Mouse (Mus musculus): ENCODE data around the gene Parp2. TPM values are rescaled to one million over a fixed set of nuclear protein-coding genes. Genes with fewer than 3 reads are reported as not detected.
"Not testable (repeated sequence)": the region's sequence is repeated elsewhere in the genome, so short reads cannot be mapped to it uniquely, and the experiment has no call there.

The Parp2 gene
- 85.4 to 96.9 TPM (median 86.6 TPM) in 3 replicates for total RNA-seq (2017)

DNA sequence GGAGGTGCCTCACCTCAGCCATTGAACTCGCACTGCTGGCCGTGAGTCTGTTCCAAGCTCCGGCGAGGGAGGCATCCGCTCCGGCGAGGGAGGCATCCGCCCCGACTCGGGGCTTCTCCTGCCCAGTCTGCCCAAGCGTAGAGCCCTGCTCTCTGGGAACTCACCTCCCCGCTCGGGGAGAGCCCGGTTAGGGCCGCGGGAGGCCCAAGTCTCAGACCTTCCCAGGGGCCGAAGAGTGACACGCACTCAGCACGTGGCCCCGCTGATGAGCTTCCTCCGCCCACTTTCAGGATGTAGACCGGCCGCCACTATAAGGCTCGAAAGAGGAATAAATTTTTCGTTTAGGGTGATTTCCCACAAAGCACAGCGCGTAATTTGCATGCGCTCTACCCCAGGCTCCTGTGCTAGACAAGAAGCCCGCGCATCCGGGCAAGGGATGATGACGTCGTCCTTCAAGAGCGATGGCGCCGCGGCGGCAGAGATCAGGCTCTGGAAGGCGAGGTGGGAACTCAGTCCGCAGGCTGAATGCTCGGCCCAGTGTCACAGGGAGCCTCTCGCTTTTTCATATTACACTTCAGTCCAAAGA is at the start of gene Parp2, which contains the start of gene Ccnb1ip1:
Parp2 (plus strand) TSS at position 355 of the 586 bp plus-strand sequence.
Ccnb1ip1 (minus strand) TSS at position 246 of the 586 bp plus-strand sequence.
- peak; percentile 95 for ATAC-seq (replicated peaks; ENCODE audit: insufficient number of reproducible peaks, low FRiP score, low TSS enrichment, poor library complexity, severe bottlenecking)

DNA sequence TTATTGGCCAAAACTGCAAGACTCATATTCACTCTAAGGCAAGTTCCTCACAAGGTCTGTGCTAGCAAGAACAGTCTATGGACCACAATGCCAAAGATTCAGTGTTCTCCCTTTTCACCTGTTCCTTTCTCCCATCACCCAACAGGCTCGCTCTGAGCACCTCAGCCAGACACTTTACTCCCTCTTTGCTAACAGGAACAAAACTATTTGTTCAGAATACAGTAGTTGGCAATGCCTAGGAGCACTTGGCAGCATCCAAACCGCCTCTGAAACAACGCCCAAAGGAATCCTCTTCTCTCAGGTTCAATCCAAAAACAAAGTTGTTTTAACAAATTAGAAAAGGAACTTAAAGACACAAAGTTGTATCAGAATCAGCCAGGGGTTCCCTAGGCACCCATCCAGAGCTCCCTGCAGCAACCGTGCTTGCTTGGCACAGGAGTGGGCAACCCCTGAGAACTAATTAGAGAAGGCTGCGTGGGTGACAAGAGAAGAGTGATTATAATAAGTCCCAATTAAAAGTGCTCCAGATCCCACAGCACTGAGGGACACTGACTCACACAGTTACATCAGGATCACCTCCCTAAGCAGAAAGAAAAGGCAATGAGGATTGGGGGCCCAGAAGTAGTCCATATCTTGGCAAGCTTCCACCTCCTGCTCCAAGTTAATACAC is 49.1 kb upstream of the Parp2 start:
- ATAC-seq (replicated peaks; ENCODE audit: insufficient number of reproducible peaks, low FRiP score, low TSS enrichment, poor library complexity, severe bottlenecking): no peak

DNA sequence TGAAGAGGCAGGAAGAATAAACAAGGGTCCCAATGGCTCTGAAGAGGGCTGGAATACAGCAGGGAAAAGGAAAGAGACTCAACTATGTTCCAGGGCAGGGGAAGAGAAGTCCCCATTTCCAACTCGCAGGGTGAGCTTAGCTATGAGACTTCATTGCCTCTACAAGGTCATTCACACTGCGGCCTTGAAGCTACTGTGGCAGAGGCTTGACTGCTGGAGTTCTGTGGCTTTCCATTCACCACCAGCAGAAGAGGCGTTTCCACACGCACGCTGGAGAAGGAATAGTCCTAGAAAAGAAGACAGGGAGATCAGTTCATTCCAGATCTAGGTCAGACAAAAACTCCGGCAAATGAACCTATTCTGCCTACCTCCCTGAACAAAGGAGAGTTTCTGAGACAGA is 41.9 kb upstream of the Parp2 start:
- no peak for ATAC-seq (replicated peaks; ENCODE audit: insufficient number of reproducible peaks, low FRiP score, low TSS enrichment, poor library complexity, severe bottlenecking)

DNA sequence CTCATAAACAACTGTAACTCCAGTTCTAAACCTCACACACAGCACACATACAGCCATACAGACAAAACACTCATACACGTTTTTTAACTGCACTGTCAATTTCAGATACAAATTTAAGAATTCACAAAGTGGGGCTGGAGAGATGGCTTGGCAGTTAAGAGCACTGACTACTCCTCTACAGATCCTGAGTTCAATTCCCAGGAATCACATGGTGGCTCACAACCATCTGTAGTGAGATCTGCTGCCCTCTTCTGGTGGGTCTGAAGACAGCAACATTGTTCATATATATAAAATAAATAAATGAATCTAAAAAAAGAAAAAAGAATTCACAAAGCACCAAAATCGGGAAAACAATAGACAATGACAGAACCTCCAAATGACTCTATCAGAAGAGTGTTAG is 36.3 kb upstream of the Parp2 start:
- ATAC-seq (replicated peaks; ENCODE audit: insufficient number of reproducible peaks, low FRiP score, low TSS enrichment, poor library complexity, severe bottlenecking): no peak

DNA sequence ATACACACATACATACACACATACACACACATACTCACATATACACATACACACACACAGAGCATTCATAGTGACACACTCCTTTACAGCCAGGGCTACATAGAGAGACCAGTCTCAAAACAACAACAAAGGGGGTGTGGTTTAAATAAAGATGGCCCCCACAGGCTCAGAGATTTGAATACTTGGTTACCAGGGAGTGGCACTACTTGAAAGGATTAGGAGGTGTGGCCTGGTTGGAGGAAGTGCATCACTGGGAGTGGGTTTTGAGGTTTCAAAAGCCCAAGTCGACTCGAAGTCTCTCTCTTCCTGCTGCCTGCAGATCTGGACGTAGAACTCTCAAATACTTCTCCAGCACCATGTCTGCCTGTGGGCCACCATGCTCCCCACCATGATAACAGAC is 25.5 kb upstream of the Parp2 start:
- ATAC-seq (replicated peaks; ENCODE audit: insufficient number of reproducible peaks, low FRiP score, low TSS enrichment, poor library complexity, severe bottlenecking): no peak

DNA sequence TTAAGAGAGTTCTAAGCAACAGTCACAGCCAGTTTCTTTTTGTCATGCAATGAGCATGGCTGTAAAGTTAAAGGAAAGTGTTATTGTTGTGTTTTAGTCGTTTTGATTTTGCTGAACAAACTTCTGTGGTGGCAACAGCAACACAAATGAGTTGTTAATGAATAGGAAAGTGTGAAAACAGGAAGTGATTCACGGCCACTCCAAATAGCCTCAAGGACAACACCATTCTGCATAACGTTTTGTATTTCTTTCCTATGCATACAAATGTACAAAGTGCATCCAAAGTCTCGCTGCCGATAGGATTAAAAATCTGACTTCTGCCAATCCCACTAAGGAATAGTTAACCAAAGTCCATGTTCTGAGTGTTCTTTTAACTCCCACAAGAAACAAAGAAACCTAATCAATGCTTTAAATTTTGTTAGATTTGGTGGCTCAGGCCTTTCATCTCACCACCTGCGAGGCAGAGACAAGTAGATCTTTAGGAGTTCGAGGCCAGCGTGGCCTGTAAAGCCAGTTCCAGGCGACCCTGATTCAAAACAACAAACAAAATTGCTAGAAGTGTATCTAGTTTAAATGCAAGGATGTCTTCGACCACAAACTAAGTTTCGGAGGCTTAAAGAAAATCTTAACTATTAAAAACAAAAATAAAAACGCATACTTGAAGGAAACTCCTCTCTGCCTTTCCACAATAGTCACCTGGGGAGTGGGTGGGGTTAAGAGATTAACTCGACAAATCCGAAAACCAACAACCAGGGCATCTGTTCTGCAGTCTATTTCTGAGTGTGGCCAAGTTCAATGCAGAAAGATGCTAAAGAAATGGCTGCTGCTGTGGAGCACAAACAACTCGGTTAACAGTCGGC is 23.0 kb upstream of the Parp2 start:
- no peak for ATAC-seq (replicated peaks; ENCODE audit: insufficient number of reproducible peaks, low FRiP score, low TSS enrichment, poor library complexity, severe bottlenecking)

DNA sequence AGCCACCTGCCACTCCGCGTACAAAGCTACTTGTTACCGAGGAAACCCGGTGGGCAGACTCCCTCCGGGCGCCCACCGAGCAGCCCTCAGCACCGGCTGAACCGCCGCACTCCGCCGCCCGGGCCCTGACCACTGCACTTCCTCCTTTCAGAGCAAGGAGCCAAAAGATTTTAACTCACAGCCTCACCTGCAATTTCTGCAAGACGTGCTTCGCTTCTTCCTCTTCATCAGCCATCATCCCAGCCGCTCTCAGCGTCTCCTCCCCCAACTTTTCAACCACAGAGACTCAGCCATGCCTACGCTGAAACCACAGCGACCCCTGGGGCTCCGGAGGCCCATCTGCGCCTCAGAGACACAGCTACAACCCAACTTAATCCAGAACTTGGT is 22.4 kb upstream of the Parp2 start, which contains the start of gene Ttc5:
Ttc5 (minus strand) TSS at position 269 of the 387 bp plus-strand sequence.
- ATAC-seq (replicated peaks; ENCODE audit: insufficient number of reproducible peaks, low FRiP score, low TSS enrichment, poor library complexity, severe bottlenecking): peak; percentile 98

DNA sequence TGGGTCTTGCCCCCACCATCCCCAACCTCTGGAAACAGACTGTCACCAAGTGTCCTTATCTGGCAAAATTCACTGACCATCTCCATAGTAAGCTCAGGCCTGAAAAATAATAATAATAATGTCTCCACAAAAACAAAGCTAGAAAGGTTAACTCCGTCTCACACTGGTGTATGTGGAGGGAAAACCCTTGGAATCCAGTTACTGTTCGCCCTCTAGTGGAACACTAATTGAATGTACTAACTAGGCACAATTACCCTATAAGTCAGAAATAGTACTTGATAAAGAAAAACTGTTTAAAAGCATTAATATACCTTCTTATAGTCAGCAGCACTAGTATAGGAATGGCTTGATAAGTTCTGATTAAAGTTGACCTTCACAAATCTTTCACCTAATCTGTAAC is 19.5 kb upstream of the Parp2 start:
- ATAC-seq (replicated peaks; ENCODE audit: insufficient number of reproducible peaks, low FRiP score, low TSS enrichment, poor library complexity, severe bottlenecking): no peak

DNA sequence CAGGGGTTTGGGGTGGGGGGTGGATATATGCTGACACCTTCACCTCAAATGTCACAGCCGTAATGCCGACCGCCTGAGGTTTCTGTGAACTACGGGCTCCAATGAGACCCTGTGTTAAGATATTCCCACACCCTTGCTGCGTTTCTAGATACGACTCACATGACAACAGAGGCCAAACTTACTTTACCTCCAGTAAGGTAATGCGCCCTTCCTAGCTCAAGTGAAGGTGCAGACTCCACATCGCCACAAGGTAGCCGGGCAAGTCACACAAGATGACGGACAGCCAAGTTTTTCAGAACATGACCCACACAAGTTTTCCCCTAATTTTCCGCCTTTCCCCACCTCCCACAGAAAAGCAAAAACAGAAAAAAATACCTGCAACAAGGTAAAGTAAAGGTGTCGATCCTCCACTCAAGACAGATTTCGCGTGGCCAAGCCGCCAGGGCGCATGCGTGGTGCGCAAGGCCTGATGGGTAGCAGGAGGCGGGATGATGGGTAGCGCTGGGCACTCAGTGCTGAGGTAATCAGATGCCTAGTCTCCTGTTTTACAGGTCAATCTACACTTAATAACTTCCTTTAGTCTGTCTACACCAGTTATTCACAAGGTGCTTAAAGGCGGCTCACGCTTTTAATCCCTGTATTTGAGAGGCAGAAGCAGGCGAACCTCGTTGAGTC is 12.2 kb upstream of the Parp2 start:
- no peak for ATAC-seq (replicated peaks; ENCODE audit: insufficient number of reproducible peaks, low FRiP score, low TSS enrichment, poor library complexity, severe bottlenecking)

DNA sequence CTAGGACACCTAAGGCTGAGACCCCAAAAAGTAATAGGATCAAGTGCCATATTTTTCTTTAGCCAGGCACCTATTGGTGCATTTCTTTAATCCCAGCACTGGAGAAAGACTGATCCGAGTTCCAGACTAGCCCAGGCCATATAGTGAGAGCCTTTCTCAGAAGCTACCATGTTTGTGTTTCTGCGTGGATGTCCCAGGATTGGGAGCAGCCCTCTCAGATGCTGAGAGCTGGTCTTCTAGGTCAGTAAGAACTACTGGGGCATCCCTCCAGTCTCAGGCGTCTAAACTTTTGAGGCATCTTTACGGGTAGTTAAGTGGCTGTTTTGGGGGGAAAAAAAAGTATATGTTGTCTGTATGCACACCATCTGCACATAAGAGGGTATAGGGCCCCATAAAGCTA is 11.7 kb upstream of the Parp2 start:
- ATAC-seq (replicated peaks; ENCODE audit: insufficient number of reproducible peaks, low FRiP score, low TSS enrichment, poor library complexity, severe bottlenecking): no peak

DNA sequence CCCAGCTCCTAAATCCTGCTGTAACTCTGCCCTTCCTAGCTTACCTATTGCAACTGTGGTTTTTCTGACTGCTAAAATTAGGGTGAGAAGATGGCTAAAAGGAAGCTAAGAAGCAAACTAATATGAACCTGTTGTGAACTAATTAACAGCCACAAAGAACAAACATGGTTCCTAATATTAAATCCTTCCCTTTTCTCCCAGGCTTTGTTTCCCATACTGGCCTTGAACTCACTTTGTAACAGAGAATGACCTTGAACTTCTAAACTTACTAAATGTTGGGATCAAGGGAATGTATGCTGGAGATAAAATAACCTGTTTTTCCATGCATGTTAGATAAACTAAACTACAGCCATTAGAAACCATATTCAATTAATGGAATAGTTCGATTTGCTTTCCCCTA is 11.2 kb upstream of the Parp2 start:
- no peak for ATAC-seq (replicated peaks; ENCODE audit: insufficient number of reproducible peaks, low FRiP score, low TSS enrichment, poor library complexity, severe bottlenecking)

DNA sequence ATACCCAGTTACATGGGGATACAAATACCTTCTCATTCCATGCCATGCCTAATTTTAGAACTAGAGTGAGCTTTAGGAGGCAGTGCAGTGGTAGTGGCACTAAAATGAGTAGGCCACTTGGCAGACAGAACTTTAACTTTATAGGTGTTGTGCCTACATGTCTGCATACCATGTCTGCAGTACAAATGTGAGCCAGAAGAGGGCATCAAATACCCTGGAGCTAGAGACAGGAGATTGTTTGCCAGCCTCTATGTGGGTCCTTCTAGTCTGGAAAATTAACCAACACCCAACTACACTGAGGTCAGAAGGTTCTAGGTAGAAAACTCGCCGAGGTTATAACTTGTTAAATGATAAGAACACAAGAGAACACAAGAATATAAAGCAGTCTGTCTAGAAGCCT is 9.1 kb upstream of the Parp2 start:
- ATAC-seq (replicated peaks; ENCODE audit: insufficient number of reproducible peaks, low FRiP score, low TSS enrichment, poor library complexity, severe bottlenecking): peak; percentile 60

DNA sequence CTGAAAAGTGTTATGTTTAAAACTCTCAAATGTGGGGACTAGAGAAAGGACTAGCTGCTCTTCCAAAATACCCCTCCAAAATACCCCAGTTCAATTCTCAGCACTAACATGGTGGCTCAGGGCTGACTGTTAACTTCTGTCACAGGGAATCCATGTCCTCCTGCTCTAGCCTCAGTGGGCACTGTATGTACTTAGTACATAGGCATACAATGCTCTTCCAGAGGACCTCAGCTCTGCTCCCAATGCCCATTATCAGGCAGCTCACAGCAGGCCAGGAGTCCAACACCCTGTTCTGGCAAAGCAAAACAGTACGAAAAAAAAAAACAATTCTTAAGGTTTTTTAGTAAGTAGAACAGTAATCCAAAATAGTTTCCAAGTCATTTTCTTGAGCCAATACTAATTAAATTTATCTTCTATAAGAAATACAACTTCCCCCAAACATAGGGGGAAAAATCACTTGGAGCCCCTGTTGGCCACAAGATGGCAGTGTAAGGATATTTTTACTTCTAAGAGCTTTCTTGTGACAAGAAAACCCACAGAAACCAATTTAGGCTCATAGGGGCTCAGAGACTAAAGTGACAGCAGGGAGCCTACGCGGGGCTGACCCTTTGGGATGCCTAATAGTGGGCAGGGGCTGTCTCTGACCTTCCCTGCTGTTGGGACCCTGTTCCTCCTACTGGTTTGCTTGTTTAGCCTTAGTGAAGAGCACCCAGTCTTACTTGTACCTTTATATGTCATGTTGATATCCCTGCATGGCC is 8.0 kb upstream of the Parp2 start:
- ATAC-seq (replicated peaks; ENCODE audit: insufficient number of reproducible peaks, low FRiP score, low TSS enrichment, poor library complexity, severe bottlenecking): peak; percentile 20; the same call in 1 of the 2 replicates

DNA sequence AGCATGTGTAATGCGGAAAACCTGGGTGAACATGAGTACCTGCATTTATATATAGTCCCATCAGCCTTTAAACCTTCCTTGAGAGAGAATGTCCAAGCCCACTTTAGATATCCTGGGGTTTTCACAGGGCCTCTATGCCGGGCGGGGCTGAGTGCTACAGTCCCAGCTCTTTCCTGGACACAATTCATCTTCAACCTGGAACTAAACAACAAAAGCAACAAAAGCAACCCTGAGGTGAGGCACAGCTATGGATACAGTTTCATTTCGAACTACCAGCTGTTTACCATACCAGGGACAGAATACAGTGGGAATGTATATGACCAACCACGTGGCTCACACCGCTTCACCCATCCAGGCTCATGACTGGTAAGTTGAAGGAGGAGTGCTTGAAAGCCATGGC is 5.2 kb upstream of the Parp2 start:
- no peak for ATAC-seq (replicated peaks; ENCODE audit: insufficient number of reproducible peaks, low FRiP score, low TSS enrichment, poor library complexity, severe bottlenecking)

DNA sequence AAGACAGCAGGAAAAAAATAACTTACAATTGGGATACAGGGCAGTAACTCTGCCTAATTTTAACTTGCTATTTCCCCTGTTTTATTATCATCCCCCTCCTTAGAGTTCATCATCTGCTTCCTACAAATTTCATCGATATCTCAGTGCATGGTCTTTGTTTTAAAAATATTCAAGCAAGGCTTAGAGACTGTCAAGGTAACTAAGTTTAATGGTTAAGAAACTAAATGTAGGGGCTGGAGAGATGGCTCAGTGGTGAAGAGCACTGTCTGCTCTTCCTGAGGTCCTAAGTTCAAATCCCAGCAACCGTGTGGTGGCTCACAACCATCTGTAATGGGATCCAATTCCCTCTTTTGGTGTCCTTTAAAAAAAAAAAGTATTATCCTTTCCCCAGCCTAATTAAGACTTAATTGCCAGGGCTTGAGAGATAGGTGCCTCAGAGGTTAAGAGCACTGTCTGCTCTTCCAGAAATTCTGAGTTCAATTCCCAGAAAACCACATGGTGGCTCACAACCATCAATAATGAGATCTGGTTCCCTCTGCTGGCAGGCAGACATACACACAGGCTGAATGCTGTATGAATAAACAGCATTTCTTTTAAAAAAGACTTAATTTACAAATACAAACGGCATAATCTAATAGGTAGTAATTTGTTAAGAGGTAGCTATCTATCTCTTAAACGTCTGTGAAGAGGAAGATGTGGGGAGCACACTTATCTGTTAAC is 4.6 kb upstream of the Parp2 start:
- ATAC-seq (replicated peaks; ENCODE audit: insufficient number of reproducible peaks, low FRiP score, low TSS enrichment, poor library complexity, severe bottlenecking): no peak

DNA sequence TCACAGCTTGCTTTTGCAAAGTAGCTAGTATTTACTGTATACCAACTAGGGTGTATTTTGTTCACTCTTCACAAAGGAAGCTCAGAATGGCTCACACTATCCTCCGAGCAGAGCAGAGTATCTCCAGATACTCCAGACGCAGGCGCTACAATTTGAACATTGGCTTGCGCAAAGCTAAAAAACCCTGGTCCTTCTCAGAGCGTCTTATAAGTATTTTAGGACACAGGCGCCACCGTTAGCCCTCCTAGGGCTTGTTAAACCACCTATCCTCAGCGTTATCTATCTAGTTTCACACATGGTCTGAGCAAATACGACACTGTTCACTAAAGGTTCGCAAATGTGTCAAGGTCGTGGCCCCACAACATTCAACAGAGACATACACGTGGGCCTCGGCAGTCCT is 3.0 kb upstream of the Parp2 start:
- no peak for ATAC-seq (replicated peaks; ENCODE audit: insufficient number of reproducible peaks, low FRiP score, low TSS enrichment, poor library complexity, severe bottlenecking)

DNA sequence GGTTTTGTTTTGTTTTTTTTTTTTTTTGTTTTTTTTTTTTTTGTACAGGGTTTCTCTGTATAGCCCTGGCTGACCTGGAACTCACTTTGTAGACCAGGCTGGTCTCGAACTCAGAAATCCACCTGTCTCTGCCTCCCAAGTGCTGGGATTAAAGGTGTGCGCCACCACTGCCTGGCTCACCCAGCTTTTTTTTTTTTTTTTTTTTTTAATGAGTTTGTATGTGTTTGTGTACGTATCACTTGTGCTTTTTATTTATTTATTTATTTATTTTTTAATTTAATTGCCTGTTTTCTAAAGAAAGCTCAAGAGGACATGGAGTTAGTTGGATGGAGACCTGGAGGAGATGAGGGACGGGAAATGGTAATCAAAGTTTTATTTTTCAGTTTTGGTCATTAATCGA is 1.2 kb upstream of the Parp2 start:
- not testable (repeated sequence) for ATAC-seq (replicated peaks; ENCODE audit: insufficient number of reproducible peaks, low FRiP score, low TSS enrichment, poor library complexity, severe bottlenecking)

DNA sequence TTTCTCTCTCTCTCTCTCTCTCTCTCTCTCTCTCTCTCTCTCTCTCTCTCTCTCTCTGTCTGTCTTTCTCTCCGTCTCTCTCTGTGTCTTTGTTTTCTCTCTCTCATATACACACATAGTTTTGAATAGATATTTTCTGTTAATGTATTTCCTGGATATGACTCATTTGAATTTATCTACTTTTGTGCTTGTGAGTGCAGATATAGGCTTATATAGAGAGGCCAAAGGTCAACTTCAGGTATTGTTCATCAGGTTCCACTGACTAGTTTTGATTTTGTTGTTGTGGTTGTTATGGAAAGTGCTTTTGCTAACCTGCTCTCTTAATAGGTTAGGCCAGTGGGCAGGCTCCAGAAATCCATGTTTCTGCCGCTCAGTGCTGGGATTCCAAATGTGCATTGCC is 5.4 kb downstream of the Parp2 start:
- ATAC-seq (replicated peaks; ENCODE audit: insufficient number of reproducible peaks, low FRiP score, low TSS enrichment, poor library complexity, severe bottlenecking): no peak
